Mouse (Mus musculus) CD4-positive, CD25-positive, alpha-beta regulatory T cell, adult 4 months (primary cell): ENCODE data around the gene Dnajc16. TPM values are rescaled to one million over a fixed set of nuclear protein-coding genes. Genes with fewer than 3 reads are reported as not detected.

Source experiments
- ATAC-seq: one replicate; pipeline ENCODE4 v1.8.0; 2017
- polyA plus RNA-seq, 2 experiments: library from polyadenylated mRNA; unstranded; fragments of 100-300 nt; shearing (Covaris generic); gene quantifications; one replicate each; pipeline ENCODE4 v1.2.1; 2017

Dnajc16 gene
- polyA plus RNA-seq, 2 experiments from 2014 or later, result 3.4 to 4.3 TPM

DNA sequence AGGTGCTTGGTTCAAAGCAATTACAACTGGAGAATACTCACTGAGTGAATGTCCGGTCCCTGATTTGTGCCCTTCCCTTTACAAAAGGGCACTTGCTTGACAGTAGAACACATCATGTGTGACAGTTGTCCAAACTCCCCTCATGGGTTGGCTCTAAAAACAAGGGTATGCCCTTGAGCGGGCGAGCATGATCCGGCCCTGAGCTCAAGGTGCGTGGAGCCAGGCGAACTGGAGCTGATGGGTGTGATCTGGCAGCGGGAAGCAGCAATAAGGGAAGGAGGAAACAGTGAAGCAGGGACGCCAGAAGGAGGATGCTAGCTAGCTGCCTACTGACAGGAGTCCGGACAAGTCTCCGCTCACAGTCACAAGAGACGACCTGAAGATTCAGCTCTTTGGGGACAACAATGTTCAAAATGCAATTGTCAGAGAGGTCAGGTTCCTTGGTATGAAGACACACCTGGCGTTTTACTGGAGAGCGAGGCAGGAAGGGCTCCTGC lies 28.6 kb downstream of the Dnajc16 start:
- ATAC-seq, result no peak

DNA sequence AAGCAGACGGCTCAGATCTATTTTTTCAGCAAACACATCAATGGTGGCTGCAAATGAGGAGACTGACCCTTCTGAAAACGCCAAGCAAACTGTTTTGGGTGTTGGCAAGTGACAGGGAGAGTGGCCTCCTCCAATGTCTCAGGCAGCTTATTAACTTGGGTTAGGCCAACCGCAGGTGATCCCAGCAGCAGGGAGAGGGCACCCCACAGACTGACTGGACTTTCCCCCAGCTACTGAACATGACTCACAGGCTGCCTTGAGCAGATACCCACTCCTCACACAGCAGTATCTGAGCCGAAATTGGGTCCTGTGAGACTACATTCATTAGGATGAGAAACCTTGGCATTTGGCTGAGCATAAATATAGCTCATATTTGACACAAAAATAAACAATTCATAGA lies 29.8 kb downstream of the Dnajc16 start:
- no peak for ATAC-seq

DNA sequence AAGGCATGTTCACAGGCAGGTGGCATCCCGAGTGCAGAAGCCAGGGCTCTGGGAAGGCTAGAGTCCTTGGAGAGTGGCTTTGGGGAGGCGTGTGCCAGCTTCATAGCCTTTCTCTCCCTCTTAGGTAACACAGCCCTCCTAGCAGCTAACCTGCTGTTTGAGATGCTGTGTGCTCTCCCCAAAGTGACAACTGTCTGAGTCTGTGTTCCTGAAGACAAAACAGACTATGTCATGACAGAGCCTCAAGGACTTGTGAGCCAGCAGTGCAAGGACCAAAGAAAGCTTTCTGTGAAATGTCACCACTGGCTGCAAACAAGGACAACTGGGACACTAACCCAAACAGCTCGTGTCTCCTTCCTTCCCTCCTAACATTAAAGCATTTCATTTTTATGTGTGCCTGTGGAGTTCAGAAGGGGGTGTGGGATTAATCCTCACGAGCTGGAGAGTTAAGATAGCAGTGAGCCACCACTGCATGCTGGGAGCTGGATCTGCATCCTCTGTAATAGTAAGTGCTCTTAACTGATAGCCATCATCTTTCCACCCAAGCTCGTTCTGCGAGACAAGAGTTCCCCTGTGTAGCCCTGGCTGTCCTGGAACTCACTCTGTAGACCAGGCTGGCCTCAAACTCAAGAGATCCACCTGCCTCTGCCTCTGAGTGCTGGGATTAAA lies 31.7 kb downstream of the Dnajc16 start:
- no peak for ATAC-seq

DNA sequence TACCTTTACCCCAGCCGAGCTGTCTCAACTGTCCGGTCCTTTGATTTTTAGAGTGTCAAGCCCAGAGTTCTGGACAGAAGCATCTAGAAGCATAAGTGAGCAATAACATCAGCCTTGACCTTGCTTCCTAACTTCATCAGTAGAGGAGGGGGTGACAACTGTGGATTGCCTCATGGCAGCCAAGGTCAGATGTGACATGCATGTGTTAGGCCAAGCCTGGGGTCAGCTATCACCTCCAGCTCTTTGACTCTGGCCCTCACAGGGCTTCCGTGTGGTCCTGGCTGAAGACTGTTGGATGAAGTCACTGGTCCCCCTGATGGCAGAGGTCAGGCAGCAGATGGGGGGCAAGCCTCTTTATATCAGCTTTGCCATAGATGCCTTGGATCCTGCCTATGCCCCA lies 33.6 kb downstream of the Dnajc16 start:
- ATAC-seq, result no peak

DNA sequence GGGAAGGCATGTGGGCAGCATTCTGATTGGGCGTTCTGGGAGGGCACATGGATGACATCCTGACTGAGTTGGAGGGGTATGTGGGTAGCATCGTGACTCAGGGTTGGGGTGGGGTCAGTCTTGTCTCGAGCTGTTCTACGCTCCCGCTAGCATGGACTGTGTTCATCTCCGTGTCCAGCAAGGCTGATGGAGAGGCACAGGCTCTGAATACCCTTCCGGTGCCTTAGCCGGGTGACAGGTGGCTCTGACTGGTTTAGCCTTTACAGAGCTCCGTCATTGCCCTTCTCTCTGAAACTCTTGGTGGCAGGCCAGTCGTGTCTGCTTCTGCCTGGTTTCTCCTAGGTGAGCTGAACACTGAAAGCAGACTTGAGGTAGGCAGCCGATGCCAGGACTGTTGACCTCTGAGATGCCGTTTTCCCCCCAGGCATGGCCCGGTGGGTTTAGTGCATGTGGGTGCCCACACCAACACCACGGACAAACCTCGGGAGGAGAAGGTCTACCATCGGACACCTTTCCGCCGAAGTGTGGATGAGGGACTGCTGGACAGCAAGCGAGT lies 35.3 kb downstream of the Dnajc16 start:
- no peak for ATAC-seq

DNA sequence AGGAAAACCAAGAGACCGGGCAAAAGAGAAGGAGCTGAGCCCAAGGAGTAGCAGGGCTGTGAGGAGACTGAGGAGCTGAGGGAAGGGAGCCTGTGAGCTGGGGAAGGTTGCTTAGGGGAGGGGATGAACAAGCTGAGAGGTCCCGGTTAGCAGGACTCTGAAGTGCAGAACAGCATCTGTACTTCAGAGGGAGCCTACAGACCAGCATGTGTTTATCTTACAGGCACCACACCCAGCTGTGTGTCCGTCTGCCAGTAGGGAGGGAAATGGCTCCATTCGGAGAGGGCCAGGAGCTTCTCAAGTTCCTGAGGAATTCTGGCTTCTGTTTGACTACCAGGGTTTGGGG lies 38.7 kb downstream of the Dnajc16 start:
- no peak for ATAC-seq

DNA sequence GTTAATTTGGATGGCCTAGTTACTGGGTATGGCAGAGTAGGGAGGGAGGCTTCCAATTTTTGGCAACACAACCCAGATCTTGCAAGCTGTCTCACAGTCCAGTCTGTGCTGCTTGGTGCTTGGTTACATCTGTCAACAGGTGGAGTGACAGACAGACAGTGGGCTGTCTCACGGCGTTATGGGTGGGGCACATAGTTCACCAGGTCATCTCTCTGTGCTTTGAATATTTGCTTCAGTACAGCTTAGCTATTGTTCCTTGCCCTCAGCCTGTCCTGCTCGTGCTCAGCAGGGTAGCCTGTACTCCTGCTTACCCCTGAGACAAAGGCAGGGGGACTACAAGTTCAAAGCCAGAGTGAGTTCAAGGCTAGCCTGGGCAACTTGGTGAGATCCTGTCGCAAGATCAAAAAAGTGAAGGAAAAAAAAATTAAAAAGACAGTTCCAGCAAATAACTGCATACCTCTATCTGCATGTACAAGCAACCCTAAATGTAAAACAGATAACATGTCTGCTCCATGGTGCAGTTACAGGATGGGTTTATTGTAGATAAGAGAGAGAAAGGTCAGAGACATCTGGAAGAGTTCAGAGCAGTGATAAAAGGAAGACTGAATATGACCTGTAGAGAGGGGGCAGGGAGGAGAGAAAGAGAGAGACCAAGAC lies 39.2 kb downstream of the Dnajc16 start:
- ATAC-seq, result no peak

DNA sequence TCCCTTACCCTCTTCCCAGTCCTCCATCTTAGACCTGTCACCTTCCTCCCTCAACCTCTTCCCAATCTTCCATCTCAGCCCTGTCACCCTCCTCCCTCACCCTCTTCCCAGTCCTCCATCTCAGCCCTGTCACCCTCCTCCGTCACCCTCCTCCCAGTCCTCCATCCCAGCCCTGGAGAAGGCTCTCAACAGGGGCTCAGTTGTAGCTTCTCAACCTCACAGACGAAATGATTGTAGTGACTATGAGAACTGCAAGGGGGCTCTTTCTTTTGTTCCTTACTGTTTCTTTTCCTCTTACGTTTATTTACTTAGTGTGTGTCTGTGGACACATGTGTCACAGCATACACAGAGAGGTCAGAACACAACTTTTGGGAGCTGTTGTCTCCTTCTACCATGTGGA lies 39.9 kb downstream of the Dnajc16 start:
- ATAC-seq, result no peak

DNA sequence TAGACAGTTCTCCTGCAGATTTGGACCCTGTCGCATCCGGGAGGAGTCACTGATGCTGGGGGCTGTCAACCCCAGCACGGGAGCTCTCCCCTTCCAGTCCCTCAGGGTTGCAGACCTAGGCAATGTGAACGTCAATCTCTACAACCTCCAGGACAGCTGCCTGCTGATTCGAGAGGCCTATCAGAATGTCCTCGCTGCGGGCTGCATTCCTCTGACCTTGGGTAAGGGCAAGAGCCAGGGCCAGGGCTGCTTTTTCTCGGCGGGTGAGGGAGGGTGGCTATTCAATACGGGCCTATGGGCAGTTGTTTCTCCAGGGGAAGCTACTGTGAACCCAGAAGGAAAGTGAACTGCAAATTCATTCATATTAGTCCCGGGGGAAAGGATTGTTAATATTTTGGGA lies 41.2 kb downstream of the Dnajc16 start:
- no peak for ATAC-seq

DNA sequence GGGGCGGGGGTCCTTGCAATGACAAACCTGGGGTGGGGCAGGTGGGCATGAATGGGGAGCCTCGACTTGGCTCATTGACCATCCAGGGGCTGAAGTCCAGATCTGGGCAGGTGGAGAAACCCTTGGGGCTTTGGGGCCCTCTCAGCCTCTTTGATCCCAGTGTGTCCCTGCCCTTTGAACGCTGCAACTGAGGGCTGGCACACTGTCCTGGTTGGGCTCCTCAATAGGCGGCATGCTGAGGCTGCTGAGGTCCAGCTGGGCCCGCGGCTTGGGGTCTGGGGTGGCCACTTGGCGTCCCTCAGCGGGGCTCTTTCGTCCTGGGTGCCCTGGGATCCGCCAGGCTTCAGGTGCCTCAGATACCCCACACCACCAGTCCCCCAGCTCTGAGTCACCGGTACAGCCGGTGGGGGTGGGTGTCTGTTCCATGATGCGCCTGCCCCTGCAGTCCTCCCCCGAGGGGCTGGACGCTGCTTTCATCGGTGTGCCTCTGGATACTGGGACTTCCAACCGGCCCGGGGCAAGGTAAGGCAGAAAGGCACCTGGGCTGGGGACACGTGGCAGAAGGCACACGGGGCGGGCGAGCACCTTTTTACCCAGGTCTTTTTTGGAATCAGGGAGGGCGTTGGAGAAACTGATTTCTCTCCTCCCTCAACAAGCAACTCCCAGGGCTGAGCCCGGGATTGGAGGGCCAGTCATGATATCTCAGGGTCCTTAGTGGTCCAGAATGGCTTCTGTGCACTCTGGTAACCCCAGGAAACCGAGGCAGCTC lies 44.0 kb downstream of the Dnajc16 start, which contains the start of gene Agmat:
TSS of gene Agmat (plus strand) at position 95 of the 769 bp plus-strand sequence.
- ATAC-seq, result no peak

DNA sequence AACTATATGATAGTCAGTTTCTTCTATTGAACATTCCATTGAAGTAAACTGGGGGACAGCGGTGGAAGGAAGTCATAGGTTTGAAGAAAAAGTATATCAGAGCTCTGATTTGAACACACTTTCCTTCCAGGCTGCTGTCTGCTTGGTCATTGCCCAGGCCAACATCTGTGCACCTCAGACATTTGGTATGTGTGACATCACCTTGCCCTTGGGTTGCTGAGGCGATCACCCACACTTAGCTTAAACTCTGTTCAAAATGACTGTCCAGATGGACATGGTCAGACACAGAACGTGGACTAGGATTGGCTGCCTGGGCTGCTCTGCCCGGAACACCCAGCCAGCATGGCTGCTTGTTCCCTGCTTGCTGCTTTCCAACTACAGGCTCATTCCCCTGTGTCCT lies 48.4 kb downstream of the Dnajc16 start:
- no peak for ATAC-seq

DNA sequence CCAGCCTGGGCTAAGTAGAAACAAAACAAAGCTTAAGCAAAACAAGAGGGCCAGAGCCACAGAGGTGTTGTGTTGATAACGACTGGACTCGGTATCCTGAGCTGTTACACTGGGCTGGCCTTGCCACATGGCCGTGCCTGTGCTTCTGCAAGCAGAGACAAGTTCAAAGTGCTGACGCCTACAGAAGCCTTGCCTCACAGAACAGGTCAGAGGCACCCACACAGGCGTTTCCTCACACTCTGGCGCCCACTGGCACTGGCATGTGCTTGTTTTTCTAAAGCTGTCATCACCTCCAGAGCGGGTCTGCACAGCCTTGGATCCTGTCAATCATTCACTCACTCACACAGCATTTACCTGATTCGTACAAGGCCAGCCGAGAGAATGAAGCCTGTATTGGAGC lies 48.9 kb downstream of the Dnajc16 start:
- ATAC-seq, result no peak

DNA sequence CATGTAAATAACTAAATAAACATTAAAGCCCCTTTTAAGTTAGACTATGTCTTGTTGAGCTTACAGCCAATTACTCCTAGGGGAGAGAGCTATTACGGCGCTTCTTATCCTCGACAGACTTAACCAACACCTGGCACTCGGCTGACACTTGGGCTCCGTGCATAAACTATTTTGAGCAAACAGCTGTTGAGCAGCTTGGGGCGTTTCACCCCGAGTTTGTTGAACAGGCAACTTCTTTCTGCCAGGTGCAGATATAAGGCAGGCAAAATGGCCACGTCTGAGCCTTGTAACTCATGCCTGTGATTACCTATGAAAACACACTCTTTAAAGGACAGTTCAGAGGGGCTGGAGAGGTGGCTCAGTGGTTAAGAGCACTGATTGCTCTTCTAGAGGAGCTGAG lies 52.7 kb downstream of the Dnajc16 start:
- ATAC-seq, result no peak

DNA sequence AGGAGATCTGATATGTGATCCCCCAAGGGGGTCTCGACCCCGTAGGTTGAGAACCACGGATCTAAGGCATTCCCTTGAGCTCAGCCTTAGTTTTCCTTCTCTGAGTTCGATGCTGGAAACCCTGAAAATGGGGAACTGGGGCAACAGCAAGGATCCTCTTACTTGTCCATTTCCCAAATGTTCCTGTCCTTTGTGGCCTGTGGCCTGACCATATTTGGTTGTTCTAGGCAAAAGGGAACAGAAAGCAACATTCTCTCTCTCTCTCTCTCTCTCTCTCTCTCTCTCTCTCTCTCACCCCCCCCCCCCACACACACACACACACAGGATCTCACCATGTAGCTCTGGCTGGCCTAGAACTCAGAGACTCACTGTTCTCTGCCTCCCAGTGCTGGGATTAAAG lies 53.9 kb downstream of the Dnajc16 start:
- no peak for ATAC-seq

DNA sequence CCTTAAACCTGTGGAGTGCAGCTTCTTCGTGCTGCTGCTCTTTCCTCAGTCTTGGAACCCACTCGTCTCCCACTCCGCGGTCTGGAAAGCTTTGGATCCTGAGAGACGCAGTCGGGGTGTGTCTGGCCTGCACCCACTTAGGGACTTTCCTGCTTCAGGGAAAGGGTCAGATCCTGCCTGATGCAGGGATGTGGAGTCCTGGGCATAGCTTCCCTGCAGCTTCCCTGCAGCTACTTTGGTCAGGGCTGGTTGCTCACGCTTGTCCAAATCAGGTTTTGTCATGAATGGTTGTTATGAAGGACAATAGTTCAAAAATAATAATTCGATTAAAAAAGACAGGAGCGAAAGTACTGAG lies 55.5 kb downstream of the Dnajc16 start:
- no peak for ATAC-seq

DNA sequence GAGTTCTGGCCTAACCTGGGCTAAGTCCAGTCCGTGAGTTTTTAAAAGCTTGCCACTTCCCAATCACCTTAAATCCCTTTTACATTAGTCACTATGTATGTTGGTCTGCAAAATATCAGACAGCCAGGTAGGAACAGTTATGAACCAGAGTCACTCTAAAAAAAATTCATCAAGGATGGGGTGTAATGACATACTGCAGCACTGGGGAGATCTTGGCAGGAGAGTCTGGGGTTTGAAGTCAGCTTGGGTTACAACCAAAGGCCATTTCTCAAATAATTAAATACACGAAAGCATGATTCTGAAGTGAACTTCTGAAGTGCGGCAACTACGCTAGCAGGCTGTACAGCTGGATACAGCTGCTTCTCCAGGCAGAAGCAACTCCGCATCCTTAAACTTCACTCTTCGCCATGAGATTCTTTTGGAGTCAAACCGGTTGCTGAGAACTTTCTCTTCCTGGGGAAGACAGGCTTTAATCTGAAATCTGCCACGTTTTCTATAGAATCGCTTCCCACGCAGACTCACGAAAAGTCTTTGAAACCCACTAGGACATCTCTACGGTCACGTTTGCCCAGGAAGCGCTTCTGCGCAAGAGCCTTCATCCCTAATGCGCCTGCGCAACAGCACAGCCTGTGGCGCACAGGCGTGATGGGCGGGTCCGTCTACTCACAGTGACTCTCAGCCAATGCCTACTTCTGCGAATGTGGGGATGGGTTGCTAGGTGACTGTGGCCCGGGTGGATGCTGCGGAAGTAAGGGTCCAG lies 56.1 kb downstream of the Dnajc16 start:
- ATAC-seq, result peak; percentile 100

DNA sequence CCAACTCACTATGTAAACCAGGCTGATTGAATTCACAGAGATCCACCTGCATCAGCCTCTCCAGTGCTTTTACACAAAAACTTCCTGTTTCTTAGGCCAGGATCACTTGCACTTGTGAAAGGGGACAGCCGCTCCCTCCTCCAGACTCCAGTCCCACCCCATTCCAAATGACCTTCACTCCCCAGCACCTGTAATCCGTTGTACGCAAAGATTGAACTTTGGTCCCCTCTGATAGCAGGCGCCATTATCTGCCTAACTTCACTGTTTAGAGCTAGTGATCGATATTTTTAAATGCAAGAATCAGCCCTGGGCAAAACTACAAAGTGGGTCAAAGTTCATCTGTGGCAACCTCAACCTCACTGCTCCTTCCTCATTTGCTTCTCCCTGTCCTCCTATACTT lies 59.0 kb downstream of the Dnajc16 start:
- ATAC-seq, result no peak

DNA sequence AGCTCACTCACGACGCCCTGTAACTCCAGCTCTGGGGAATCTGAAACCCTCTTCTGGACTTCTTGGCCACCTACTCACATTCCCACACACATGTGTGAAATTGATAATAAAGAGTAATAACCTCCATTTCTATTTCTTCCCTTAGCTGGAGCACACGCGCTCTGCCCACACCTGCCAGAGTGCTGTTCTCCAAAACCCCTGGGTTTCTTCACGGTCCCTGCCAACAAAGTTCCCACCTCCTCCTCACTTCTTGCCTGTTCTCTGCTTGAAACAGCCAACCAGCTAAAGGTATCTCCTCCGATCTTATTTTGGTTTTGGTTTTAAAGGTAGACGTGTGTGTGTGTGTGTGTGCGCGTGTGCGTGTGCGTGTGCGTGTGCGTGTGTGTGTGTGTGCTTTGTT lies 60.3 kb downstream of the Dnajc16 start:
- ATAC-seq, result no peak

DNA sequence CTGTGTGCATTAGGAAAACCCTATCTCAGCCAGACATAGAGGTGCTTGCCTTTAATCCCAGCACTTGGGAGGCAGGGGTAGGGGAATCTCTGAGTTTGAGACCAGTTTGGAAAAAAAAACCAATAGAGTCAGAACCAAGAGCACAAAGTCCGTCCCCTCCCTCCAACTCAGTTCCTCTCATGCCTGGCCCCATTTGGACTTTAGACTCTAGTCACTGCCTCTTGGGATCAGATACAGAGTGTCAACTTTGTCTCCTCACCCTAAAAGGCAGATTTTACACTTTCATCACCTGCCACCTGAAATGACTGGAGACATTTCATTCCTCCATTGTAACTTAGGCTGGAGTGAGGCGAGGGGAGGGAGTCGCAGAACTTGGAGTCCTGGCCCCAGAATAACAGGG lies 61.5 kb downstream of the Dnajc16 start:
- ATAC-seq, result no peak

DNA sequence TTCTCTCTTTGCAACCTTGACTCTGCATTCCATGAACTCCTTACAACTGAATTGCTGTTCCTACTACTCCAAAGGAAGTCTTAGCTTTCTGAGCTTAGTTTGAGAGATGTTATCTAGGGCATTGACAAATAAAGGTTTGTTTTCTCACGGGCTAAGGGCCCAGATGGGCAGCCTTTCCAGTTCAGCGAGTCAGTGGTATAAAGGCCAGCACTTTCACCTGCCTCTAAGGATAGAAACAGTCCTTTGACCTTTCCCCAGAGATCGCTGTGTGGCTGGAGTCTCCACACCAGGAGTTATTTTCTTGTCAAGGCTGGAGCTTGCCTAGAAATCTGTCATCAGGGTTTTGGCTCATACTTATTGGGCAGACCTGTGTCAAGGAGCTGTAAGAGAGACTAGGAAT lies 65.0 kb downstream of the Dnajc16 start:
- ATAC-seq, result no peak

DNA sequence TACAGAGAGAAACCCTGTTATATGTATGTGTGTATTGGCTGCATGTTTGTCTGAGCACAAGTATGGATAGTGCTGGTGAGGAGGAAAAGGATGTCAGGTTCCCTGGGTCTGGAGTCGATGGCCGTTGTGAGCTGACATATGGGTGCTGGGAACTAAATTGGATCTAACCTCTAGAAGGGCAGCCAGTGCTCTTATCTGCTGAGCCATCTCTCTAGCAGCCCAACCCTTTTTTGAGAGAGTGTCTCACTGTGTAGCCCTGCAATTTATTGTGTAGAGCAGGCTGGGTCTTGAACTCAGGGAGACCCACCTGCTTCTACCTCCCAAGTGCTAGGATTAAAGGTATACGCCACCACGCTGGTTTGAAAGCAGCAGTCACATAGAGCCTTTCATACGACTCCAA lies 65.5 kb downstream of the Dnajc16 start:
- ATAC-seq, result no peak

DNA sequence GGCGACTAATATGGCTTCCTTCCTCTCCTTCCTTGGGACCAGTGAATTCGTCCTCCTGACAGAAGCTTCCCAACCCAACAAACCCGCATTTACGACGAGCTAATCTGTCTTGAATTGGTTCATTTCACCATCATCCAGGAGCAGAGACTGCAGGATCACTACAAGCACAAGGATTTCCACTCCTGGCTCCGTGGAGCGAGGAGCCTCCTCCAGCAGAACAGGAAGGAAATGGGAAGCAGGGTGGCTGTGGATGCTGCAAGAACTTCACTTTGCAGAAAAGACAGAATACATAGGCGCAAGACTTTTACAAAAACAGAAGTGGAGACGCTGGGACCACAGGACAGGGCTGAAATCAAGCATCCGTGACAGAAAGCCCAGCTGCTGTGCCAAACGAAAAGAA lies 66.1 kb downstream of the Dnajc16 start:
- no peak for ATAC-seq

DNA sequence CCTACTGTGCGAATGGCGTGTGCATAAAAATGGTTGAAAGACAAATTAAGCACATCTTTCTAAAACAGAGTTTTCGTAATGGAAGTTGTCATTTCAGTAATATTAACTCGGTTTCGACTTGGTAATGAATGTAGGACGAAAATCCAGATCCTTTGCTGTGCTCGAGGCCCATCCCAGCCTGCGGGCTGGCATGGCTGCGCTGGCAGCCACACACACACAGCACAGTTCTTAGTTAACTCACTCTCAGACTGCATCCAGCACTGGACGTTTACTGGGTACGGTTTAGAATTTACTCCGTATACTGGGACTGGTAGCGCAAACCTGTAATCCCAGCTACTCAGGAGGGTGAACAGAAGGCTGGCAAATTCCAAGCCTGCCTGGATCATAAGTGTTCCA lies 67.1 kb downstream of the Dnajc16 start:
- peak; percentile 6 for ATAC-seq
